Mouse (Mus musculus) neural tube, embryonic 11.5 days (tissue): ENCODE results near the gene Six1. TPM values are rescaled to one million over a fixed set of nuclear protein-coding genes. Genes with fewer than 3 reads are reported as not detected.
A peak's percentile ranks its signal among the peaks of the same experiment; 100 is the strongest.
"Not testable (repeated sequence)": the region's sequence is repeated elsewhere in the genome, so short reads cannot be mapped to it uniquely, and the experiment has no call there.

Experiments
- ATAC-seq: fragments of 200-750 bp; cut with Nextera tagmentation; 2 replicates; pipeline ENCODE4 v1.8.0; 2017; ENCODE audit warnings: moderate number of reproducible peaks, mild to moderate bottlenecking, moderate TSS enrichment, moderate library complexity; ENCODE audit not compliant: insufficient read depth, low FRiP score, low TSS enrichment
- DNase-seq: peaks from one replicate; pipeline ENCODE4 v3.0.0-alpha.2; 2015; ENCODE audit warnings: low spot score
- H3K27ac ChIP-seq: fragments of 300-500 bp; sonication (generic); 2 replicates; pipeline ENCODE4 v1.5.1; 2014; ENCODE audit warnings: low read depth, mild to moderate bottlenecking, low read length
- H3K27me3 ChIP-seq: fragments of 300-500 bp; sonication (generic); 2 replicates; pipeline ENCODE4 v1.6.1; 2014; ENCODE audit warnings: mild to moderate bottlenecking, low read length, mixed read lengths; ENCODE audit not compliant: control insufficient read depth, insufficient read depth
- H3K36me3 ChIP-seq: fragments of 300-500 bp; sonication (generic); 2 replicates; pipeline ENCODE4 v1.6.1; 2014; ENCODE audit warnings: mild to moderate bottlenecking, low read length, moderate library complexity, mixed read lengths; ENCODE audit not compliant: control insufficient read depth, insufficient read depth
- H3K4me1 ChIP-seq: fragments of 300-500 bp; sonication (generic); 2 replicates; pipeline ENCODE4 v1.6.1; 2014; ENCODE audit warnings: low read length, mixed read lengths; ENCODE audit not compliant: control insufficient read depth, insufficient read depth
- H3K4me2 ChIP-seq: fragments of 300-500 bp; sonication (generic); 2 replicates; pipeline ENCODE4 v1.6.1; 2014; ENCODE audit warnings: low read depth, mild to moderate bottlenecking, moderate library complexity
- H3K4me3 ChIP-seq: fragments of 300-500 bp; sonication (generic); 2 replicates; pipeline ENCODE4 v1.5.1; 2014; ENCODE audit warnings: low read depth, low read length
- H3K9ac ChIP-seq: fragments of 300-500 bp; sonication (generic); 2 replicates; pipeline ENCODE4 v1.6.1; 2014; ENCODE audit warnings: mild to moderate bottlenecking, low read length
- H3K9me3 ChIP-seq: fragments of 300-500 bp; sonication (generic); 2 replicates; pipeline ENCODE4 v1.6.1; 2016; ENCODE audit warnings: low read length; ENCODE audit not compliant: control insufficient read depth
- WGBS: fragments of 180-500 bp; shearing (Covaris S2); extraction: QIAGEN DNeasy Blood & Tissue Kit; methylation state at CpG from one replicate; pipeline ENCODE4 v1.1.7; 2014; 5-methylcytosine and 5-hydroxymethylcytosine counted together
- polyA plus RNA-seq: library from polyadenylated mRNA; unstranded; fragments of >200 nt; fragmentation: Nextera tagmentation; extraction: Ambion mirVana; gene quantifications from 2 replicates; pipeline ENCODE4 v1.2.1, GENCODE M21; 2014

Gene Six1
- 32.7 and 34.9 TPM in 2 replicates for polyA plus RNA-seq

GRCm38 (mm10) chr12:73053668-73054241, at the start of gene Six1:
Gene Six1 (minus strand): TSS chr12:73053887.
- peak within 1 kb of the TSS; percentile 12; the same call in 1 of the 2 replicates for H3K9ac ChIP-seq

DNA sequence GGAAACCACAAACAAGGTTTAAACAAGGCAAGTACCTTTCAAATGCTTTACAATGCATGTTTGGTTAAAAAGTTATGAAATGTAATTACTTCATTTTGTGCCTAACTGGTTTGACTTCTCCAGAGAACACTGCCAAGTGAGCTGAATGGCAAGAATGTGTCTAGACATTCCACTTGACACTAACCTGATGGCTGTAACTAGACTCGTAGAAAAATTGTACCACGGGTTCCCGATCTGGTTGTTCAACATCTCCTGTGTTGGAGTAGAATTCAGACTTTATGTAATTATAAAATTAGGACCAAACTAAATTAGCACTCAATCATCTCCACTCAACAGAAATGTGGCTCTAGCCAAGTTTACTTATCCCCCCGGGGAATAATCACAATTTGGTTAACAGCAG, 44.9 kb upstream of the Six1 start:
- no peak overlapping the region for H3K9ac ChIP-seq
- no peaks in the 10 kb centered on the region for H3K4me1 ChIP-seq
- peaks cover 6% of the 10 kb centered on the region for H3K36me3 ChIP-seq
- no peaks in the 10 kb centered on the region for H3K27me3 ChIP-seq
- H3K4me3 ChIP-seq, result no peak overlapping the region
- 93% methylated on average over 4 of the region's 4 CpGs for WGBS
- no peaks in the 10 kb centered on the region for H3K9me3 ChIP-seq
- no peak overlapping the region for H3K27ac ChIP-seq
- no peak overlapping the region for H3K4me2 ChIP-seq
- no peak for DNase-seq
- no peak for ATAC-seq

More at GRCm38 (mm10) chr12:73053668-73054241, at the start of gene Six1:
- Histone ChIP-seq H3K36me3 (no peaks in the 10 kb centered on the region), H3K27ac (peak within 1 kb of the TSS; percentile 45), H3K4me1 (0 out of 2 replicates have a peak, but pooled peaks cover 8% of the 10 kb centered on the region), H3K27me3 (peaks cover 53% of the 10 kb centered on the region), H3K4me2 (peak within 1 kb of the TSS; percentile 76), H3K4me3 (peak within 1 kb of the TSS; percentile 41), H3K9me3 (no peaks in the 10 kb centered on the region)
- ATAC-seq (peak; percentile 77), DNase-seq (peak; percentile 81)
- WGBS, result 1% methylated on average over 42 of the region's 42 CpGs

GRCm38 (mm10) chr12:73096177-73096576, 42.5 kb upstream of the Six1 start:
- H3K27ac ChIP-seq, DNase-seq, H3K4me3 ChIP-seq, H3K36me3 ChIP-seq, H3K27me3 ChIP-seq, ATAC-seq, H3K4me2 ChIP-seq, H3K9me3 ChIP-seq, H3K9ac ChIP-seq, H3K4me1 ChIP-seq: not testable (repeated sequence)
- 95% methylated on average over 5 of the region's 5 CpGs for WGBS

- 30% methylated on average over 2 of the region's 2 CpGs for WGBS
- H3K9ac ChIP-seq, result no peak overlapping the region
- H3K36me3 ChIP-seq, result no peaks in the 10 kb centered on the region
- no peaks in the 10 kb centered on the region for H3K9me3 ChIP-seq
- H3K4me1 ChIP-seq, result no peaks in the 10 kb centered on the region
- no peaks in the 10 kb centered on the region for H3K27me3 ChIP-seq
- DNase-seq, result no peak
- ATAC-seq, result no peak
- no peak overlapping the region for H3K27ac ChIP-seq
- no peak overlapping the region for H3K4me2 ChIP-seq
- no peak overlapping the region for H3K4me3 ChIP-seq
Measured at GRCm38 (mm10) chr12:73094605-73095004, 40.9 kb upstream of the Six1 start.

GRCm38 (mm10) chr12:73094189-73094588, 40.5 kb upstream of the Six1 start:
- Histone ChIP-seq H3K4me1 (no peaks in the 10 kb centered on the region), H3K36me3 (no peaks in the 10 kb centered on the region), H3K27ac (no peak overlapping the region), H3K4me3 (no peak overlapping the region), H3K27me3 (no peaks in the 10 kb centered on the region), H3K4me2 (no peak overlapping the region), H3K9ac (no peak overlapping the region), H3K9me3 (no peaks in the 10 kb centered on the region)
- DNase-seq, result no peak
- 70% methylated on average over 2 of the region's 2 CpGs for WGBS
- ATAC-seq, result no peak

GRCm38 (mm10) chr12:73090672-73091335, 37.1 kb upstream of the Six1 start:
- Histone ChIP-seq H3K36me3 (no peaks in the 10 kb centered on the region), H3K4me1 (no peaks in the 10 kb centered on the region), H3K4me2 (no peak overlapping the region), H3K4me3 (no peak overlapping the region), H3K27me3 (no peaks in the 10 kb centered on the region), H3K27ac (no peak overlapping the region), H3K9ac (no peak overlapping the region), H3K9me3 (no peaks in the 10 kb centered on the region)
- DNase-seq (no peak), ATAC-seq (no peak)
- WGBS, result 85% methylated on average over 7 of the region's 7 CpGs

DNA sequence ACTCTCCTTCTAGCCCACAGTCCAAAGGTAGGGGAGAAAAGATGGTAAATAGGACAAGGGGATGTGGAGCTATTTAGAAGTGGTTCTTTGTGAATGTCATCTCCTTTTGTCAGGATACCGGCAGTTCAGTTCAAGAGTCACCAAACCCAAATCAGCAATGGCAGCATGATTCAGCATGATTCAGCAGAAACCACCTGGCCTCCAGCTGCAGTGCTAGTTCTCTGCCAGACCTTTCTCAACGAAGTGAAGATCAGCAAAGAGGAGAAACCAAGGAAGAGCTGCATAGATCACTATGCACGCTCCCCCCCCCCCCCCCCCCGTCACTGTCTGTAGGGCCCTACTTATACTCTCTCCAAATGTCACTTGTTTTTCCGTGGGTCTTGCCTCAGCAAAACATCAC, 35.2 kb upstream of the Six1 start:
- no peak for DNase-seq
- 64% methylated on average over 3 of the region's 5 CpGs for WGBS
- H3K27me3 ChIP-seq, result no peaks in the 10 kb centered on the region
- H3K9me3 ChIP-seq, result no peaks in the 10 kb centered on the region
- H3K9ac ChIP-seq, result no peak overlapping the region
- H3K4me3 ChIP-seq, result no peak overlapping the region
- no peaks in the 10 kb centered on the region for H3K4me1 ChIP-seq
- H3K4me2 ChIP-seq, result no peak overlapping the region
- no peaks in the 10 kb centered on the region for H3K36me3 ChIP-seq
- no peak overlapping the region for H3K27ac ChIP-seq
- no peak for ATAC-seq

DNA sequence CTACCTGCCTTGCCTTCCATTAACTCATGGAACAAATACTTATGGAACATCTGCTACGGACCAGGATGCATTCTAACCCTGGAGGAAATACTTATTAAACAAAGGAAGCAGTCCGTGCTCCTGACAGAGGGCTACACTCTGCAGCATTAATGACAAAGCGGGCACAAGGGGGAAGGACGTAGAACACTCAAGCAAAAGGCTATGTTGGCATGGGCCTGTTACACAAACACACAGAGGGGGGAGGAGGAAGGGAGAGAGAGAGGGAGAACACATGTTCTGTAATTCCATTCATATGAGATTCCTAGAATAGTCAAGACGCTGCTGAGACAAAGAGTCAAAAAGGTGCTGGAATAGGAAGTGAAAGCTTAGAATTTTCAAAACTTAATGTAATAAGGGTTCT, 34.8 kb upstream of the Six1 start:
- ATAC-seq (no peak), DNase-seq (no peak)
- Histone ChIP-seq H3K27ac (no peak overlapping the region), H3K9ac (no peak overlapping the region), H3K4me1 (no peaks in the 10 kb centered on the region), H3K4me3 (no peak overlapping the region), H3K9me3 (no peaks in the 10 kb centered on the region), H3K36me3 (no peaks in the 10 kb centered on the region), H3K4me2 (no peak overlapping the region), H3K27me3 (no peaks in the 10 kb centered on the region)
- WGBS, result 83% methylated on average over 5 of the region's 5 CpGs

DNA sequence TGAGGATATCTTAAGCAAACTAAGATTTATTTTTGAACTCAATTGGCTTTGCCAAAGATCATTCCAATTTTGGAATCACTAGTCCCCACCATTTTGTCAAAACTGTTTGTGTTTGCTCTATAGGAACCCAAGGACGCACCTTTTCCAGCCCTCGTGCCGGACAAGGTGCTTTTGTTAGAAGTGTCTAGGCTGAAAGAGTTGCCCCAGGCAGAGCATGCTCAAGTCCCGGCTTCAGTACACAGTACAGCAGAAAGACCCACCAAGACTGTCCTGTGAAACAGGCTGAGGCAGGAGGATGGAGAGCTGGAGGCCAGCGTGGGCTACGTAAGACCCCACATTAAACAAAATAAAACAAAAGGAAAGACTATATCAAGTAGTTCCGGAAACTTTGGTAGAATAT, 33.4 kb upstream of the Six1 start:
- no peak for DNase-seq

More for the DNA sequence above, 33.4 kb upstream of the Six1 start:
- Histone ChIP-seq H3K27ac (no peak overlapping the region), H3K4me2 (no peak overlapping the region), H3K4me3 (no peak overlapping the region), H3K9me3 (no peaks in the 10 kb centered on the region), H3K36me3 (no peaks in the 10 kb centered on the region), H3K27me3 (no peaks in the 10 kb centered on the region), H3K9ac (no peak overlapping the region), H3K4me1 (no peaks in the 10 kb centered on the region)
- WGBS, result 91% methylated on average over 7 of the region's 7 CpGs
- ATAC-seq, result no peak
